Mouse (Mus musculus): ENCODE measurements at regions not wholly inside any gene's neighbourhood (a gene's known extent, or its start where the extent isn't known, plus 50 kb on each side); places are given as distances from the start of the nearest gene placed in this dataset.

- Histone ChIP-seq H3K9me3 (ENCODE audit: control insufficient read depth, low read length) (no peaks in the 10 kb centered on the region; the same call in 1 of the 2 replicates), H3K4me3 (replicated peaks; ENCODE audit: low read depth, low read length) (no peak overlapping the region), H3K27me3 (ENCODE audit: control insufficient read depth, insufficient read depth, low read length) (0 out of 2 replicates have a peak, but pooled peaks cover under 1% of the 10 kb centered on the region), H3K27ac (replicated peaks; ENCODE audit: low read depth, low read length) (no peak overlapping the region), H3K4me1 (ENCODE audit: control insufficient read depth, insufficient read depth, low read length) (peaks cover 16% of the 10 kb centered on the region), H3K9ac (replicated peaks; ENCODE audit: low read length) (no peak overlapping the region), H3K36me3 (ENCODE audit: control insufficient read depth, insufficient read depth, low read length) (no peaks in the 10 kb centered on the region), H3K4me2 (ENCODE audit: low read length) (no peak overlapping the region)
- DNase-seq = no peak
- ATAC-seq (ENCODE audit: low FRiP score, low TSS enrichment) = no peak
- WGBS = 85% methylated on average over 7 of the region's 7 CpGs
Observed at GRCm38 (mm10) chr9:47372296-47372695, 157.7 kb upstream of the Cadm1 start.

DNA sequence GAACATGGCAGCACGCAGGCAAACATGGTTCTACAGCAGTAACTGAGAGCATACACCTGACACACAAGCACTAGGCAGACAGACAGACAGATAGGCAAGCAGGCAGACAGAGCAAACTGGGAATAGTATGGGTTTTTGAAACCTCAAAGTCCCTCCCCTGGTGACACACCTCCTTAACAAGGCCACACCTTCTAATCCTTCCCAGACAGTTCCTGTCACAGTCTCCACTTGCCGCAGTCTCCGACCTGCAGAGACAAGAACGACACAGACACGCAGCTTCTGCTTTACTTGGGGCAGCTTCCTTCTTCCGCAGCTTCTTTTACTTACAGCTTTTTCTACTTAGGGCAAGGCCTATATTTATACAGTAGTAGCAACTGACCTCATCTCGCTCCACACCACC lies 155.9 kb upstream of the Cadm1 start:
- ATAC-seq (ENCODE audit: low FRiP score, low TSS enrichment) (no peak), DNase-seq (no peak)
- no peaks in the 10 kb centered on the region; the same call in 1 of the 2 replicates for H3K9me3 ChIP-seq (ENCODE audit: control insufficient read depth, low read length)
- H3K4me1 ChIP-seq (ENCODE audit: control insufficient read depth, insufficient read depth, low read length) = no peaks in the 10 kb centered on the region
- no peak overlapping the region for H3K27ac ChIP-seq (replicated peaks; ENCODE audit: low read depth, low read length)
- H3K4me3 ChIP-seq (replicated peaks; ENCODE audit: low read depth, low read length) = no peak overlapping the region
- H3K4me2 ChIP-seq (ENCODE audit: low read length) = no peak overlapping the region
- H3K36me3 ChIP-seq (ENCODE audit: control insufficient read depth, insufficient read depth, low read length) = no peaks in the 10 kb centered on the region
- H3K27me3 ChIP-seq (ENCODE audit: control insufficient read depth, insufficient read depth, low read length) = no peaks in the 10 kb centered on the region
- no peak overlapping the region for H3K9ac ChIP-seq (replicated peaks; ENCODE audit: low read length)
- WGBS = 97% methylated on average over 7 of the region's 7 CpGs

DNA sequence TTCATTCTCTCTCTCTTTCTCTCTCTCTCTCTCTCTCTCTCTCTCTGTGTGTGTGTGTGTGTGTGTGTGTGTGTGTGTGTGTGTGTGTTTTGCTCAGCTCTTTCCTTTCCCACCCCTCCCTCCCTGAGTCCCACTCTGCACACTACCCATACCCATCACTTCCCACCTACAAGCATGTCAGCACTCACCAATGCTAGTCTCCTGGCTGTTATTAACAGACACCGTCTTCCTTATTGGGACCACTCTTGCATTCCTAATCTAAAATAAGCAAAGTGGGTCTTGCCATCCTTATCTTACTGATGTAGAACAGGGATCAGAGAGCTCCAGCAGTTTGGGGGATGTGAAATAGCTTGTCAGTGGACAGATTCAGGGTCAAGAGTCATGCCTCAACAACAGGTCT lies 153.3 kb upstream of the Cadm1 start:
- no peaks in the 10 kb centered on the region for H3K4me1 ChIP-seq (ENCODE audit: control insufficient read depth, insufficient read depth, low read length)
- H3K27ac ChIP-seq (replicated peaks; ENCODE audit: low read depth, low read length) = no peak overlapping the region
- H3K4me3 ChIP-seq (replicated peaks; ENCODE audit: low read depth, low read length) = no peak overlapping the region
- H3K9me3 ChIP-seq (ENCODE audit: control insufficient read depth, low read length) = no peaks in the 10 kb centered on the region; the same call in 1 of the 2 replicates
- DNase-seq = no peak
- H3K4me2 ChIP-seq (ENCODE audit: low read length) = no peak overlapping the region
- no peaks in the 10 kb centered on the region for H3K27me3 ChIP-seq (ENCODE audit: control insufficient read depth, insufficient read depth, low read length)
- ATAC-seq (ENCODE audit: low FRiP score, low TSS enrichment) = no peak
- WGBS = 90% methylated on average over 1 of the region's 1 CpGs
- no peak overlapping the region for H3K9ac ChIP-seq (replicated peaks; ENCODE audit: low read length)
- H3K36me3 ChIP-seq (ENCODE audit: control insufficient read depth, insufficient read depth, low read length) = no peaks in the 10 kb centered on the region

DNA sequence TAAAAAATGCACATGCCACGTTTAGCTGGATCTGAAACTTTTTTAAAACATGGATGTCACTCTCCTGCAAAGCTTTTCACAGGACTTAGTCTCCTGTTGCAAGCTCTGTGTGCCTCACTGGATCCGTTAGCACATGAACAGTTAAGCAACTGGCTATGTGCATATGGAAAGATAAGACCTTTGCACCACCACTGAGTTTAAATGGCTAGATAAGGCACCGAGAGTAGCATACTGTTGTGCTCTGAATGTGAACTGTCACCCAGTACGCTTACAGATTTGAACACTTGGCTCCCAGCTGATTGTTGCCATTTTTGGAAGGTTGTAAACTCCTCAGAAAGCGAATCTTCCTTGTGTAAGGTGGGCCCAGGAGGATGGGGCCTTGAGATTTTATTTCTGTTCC lies 151.4 kb upstream of the Cadm1 start:
- no peak for ATAC-seq (ENCODE audit: low FRiP score, low TSS enrichment)
- WGBS = 84% methylated on average over 5 of the region's 5 CpGs
- H3K27ac ChIP-seq (replicated peaks; ENCODE audit: low read depth, low read length) = no peak overlapping the region
- no peak for DNase-seq
- no peak overlapping the region for H3K9ac ChIP-seq (replicated peaks; ENCODE audit: low read length)
- no peaks in the 10 kb centered on the region for H3K27me3 ChIP-seq (ENCODE audit: control insufficient read depth, insufficient read depth, low read length)
- H3K4me1 ChIP-seq (ENCODE audit: control insufficient read depth, insufficient read depth, low read length) = no peaks in the 10 kb centered on the region
- no peaks in the 10 kb centered on the region for H3K36me3 ChIP-seq (ENCODE audit: control insufficient read depth, insufficient read depth, low read length)
- no peak overlapping the region for H3K4me2 ChIP-seq (ENCODE audit: low read length)
- no peak overlapping the region for H3K4me3 ChIP-seq (replicated peaks; ENCODE audit: low read depth, low read length)
- no peaks in the 10 kb centered on the region; the same call in 1 of the 2 replicates for H3K9me3 ChIP-seq (ENCODE audit: control insufficient read depth, low read length)

- Histone ChIP-seq H3K9me3 (ENCODE audit: control insufficient read depth, low read length) (no peaks in the 10 kb centered on the region), H3K4me3 (replicated peaks; ENCODE audit: low read depth, low read length) (no peak overlapping the region), H3K27me3 (ENCODE audit: control insufficient read depth, insufficient read depth, low read length) (no peaks in the 10 kb centered on the region), H3K9ac (replicated peaks; ENCODE audit: low read length) (no peak overlapping the region), H3K36me3 (ENCODE audit: control insufficient read depth, insufficient read depth, low read length) (no peaks in the 10 kb centered on the region), H3K27ac (replicated peaks; ENCODE audit: low read depth, low read length) (no peak overlapping the region), H3K4me1 (ENCODE audit: control insufficient read depth, insufficient read depth, low read length) (no peaks in the 10 kb centered on the region), H3K4me2 (ENCODE audit: low read length) (no peak overlapping the region)
- WGBS = 83% methylated on average over 7 of the region's 7 CpGs
- ATAC-seq (ENCODE audit: low FRiP score, low TSS enrichment) (no peak), DNase-seq (no peak)
Observed at GRCm38 (mm10) chr9:47380361-47380760, 149.6 kb upstream of the Cadm1 start.

DNA sequence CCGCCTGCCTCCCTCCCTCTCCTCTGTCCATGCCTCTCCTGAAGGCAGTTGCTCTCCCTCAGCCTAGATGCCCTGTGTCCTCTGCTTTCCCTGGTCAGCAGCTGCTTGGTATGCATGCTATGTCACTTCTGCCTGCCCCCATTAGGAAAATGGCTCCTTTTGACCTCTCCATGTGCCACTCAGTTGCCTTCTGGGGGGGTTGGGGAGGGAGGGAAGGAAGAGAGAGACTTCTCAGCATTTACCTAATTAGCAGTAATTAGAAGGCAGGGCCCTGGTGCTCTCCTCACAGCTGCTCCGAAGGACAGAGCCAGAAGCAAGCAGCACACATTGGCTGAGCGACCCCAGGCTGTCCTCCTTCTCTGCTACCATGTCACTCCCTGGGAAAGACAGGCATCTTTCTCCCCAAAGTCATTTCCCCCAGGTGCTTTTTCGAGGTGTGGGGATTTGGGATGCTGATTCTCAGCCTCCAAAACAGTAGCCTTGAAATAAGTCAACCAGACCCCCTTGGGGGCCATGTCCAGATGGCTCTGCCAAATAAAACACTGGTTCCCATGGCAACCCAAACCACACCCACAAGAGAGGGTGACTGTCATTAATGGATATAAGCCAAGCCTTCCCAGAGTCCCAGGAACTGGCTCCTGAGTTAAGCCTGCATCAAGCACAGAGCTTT lies 145.7 kb upstream of the Cadm1 start:
- H3K9ac ChIP-seq (replicated peaks; ENCODE audit: low read length) = no peak overlapping the region
- H3K4me1 ChIP-seq (ENCODE audit: control insufficient read depth, insufficient read depth, low read length) = peaks cover 13% of the 10 kb centered on the region
- no peak for ATAC-seq (ENCODE audit: low FRiP score, low TSS enrichment)
- H3K4me3 ChIP-seq (replicated peaks; ENCODE audit: low read depth, low read length) = no peak overlapping the region
- 35% methylated on average over 4 of the region's 4 CpGs for WGBS
- no peaks in the 10 kb centered on the region for H3K36me3 ChIP-seq (ENCODE audit: control insufficient read depth, insufficient read depth, low read length)
- H3K4me2 ChIP-seq (ENCODE audit: low read length) = no peak overlapping the region
- H3K27ac ChIP-seq (replicated peaks; ENCODE audit: low read depth, low read length) = no peak overlapping the region
- no peaks in the 10 kb centered on the region for H3K9me3 ChIP-seq (ENCODE audit: control insufficient read depth, low read length)
- H3K27me3 ChIP-seq (ENCODE audit: control insufficient read depth, insufficient read depth, low read length) = no peaks in the 10 kb centered on the region
- peak; percentile 55 for DNase-seq

GRCm38 (mm10) chr9:47386646-47387045 lies 143.3 kb upstream of the Cadm1 start:
- Histone ChIP-seq H3K4me2 (ENCODE audit: low read length) (no peak overlapping the region), H3K9ac (replicated peaks; ENCODE audit: low read length) (no peak overlapping the region), H3K27ac (replicated peaks; ENCODE audit: low read depth, low read length) (no peak overlapping the region), H3K9me3 (ENCODE audit: control insufficient read depth, low read length) (no peaks in the 10 kb centered on the region), H3K27me3 (ENCODE audit: control insufficient read depth, insufficient read depth, low read length) (no peaks in the 10 kb centered on the region), H3K4me1 (ENCODE audit: control insufficient read depth, insufficient read depth, low read length) (peaks cover 13% of the 10 kb centered on the region), H3K4me3 (replicated peaks; ENCODE audit: low read depth, low read length) (no peak overlapping the region), H3K36me3 (ENCODE audit: control insufficient read depth, insufficient read depth, low read length) (no peaks in the 10 kb centered on the region)
- 73% methylated on average over 11 of the region's 11 CpGs for WGBS
- no peak for DNase-seq
- no peak for ATAC-seq (ENCODE audit: low FRiP score, low TSS enrichment)

DNA sequence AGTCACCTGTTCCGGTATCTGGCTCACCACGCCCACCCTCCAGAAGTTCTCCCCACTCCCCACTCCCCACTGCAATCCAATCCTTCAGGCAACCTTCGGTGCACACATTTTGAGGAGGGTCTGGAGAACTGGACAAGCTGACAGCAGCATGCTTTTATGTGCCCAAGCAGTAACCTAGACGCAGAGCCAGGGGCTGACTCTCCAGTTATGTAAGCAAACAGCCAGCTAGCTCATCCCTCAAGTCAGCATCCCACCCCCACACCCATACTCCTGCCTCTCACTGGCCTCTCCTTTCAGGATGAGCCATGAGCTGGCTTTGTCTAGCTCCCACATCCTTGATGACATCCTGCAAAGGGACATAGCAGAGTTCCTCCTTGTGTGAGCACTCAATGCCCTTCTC lies 142.8 kb upstream of the Cadm1 start:
- 71% methylated on average over 4 of the region's 4 CpGs for WGBS
- Histone ChIP-seq H3K36me3 (ENCODE audit: control insufficient read depth, insufficient read depth, low read length) (no peaks in the 10 kb centered on the region), H3K27me3 (ENCODE audit: control insufficient read depth, insufficient read depth, low read length) (no peaks in the 10 kb centered on the region), H3K4me2 (ENCODE audit: low read length) (no peak overlapping the region), H3K4me3 (replicated peaks; ENCODE audit: low read depth, low read length) (no peak overlapping the region), H3K27ac (replicated peaks; ENCODE audit: low read depth, low read length) (no peak overlapping the region; the same call in 1 of the 2 replicates), H3K9ac (replicated peaks; ENCODE audit: low read length) (no peak overlapping the region), H3K9me3 (ENCODE audit: control insufficient read depth, low read length) (no peaks in the 10 kb centered on the region), H3K4me1 (ENCODE audit: control insufficient read depth, insufficient read depth, low read length) (peaks cover 13% of the 10 kb centered on the region)
- DNase-seq (no peak), ATAC-seq (ENCODE audit: low FRiP score, low TSS enrichment) (no peak)

DNA sequence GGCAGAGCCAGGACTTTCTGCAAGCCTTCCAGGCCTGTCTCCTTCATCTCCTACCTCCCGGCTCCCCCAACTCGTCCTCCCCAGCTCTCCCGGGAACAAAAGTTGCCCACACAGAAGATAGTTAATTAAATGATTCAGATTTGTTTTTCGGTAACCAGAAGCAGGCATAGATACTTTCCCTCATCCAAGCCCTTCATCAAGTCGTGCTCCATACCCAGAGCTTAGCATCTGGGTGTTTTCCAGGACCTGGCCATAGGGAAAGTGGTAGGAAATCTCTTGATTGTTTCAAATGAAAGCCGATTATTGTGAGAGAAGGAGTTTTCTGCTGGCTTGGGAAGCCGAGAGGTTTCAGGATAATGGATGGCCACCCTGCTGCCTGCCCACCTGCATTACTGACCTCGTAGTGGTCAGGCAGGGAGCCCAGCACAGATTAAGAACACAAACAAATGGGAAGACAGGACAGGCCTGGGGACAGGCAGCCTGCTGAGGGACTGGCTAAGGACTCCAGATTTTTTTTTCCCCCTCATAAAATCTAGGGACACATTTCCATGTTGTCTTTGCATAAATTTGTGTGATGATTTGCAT lies 142.2 kb upstream of the Cadm1 start:
- Histone ChIP-seq H3K36me3 (ENCODE audit: control insufficient read depth, insufficient read depth, low read length) (no peaks in the 10 kb centered on the region), H3K4me2 (ENCODE audit: low read length) (no peak overlapping the region), H3K4me3 (replicated peaks; ENCODE audit: low read depth, low read length) (no peak overlapping the region), H3K9me3 (ENCODE audit: control insufficient read depth, low read length) (no peaks in the 10 kb centered on the region), H3K9ac (replicated peaks; ENCODE audit: low read length) (no peak overlapping the region), H3K27ac (replicated peaks; ENCODE audit: low read depth, low read length) (no peak overlapping the region; the same call in 1 of the 2 replicates), H3K27me3 (ENCODE audit: control insufficient read depth, insufficient read depth, low read length) (no peaks in the 10 kb centered on the region), H3K4me1 (ENCODE audit: control insufficient read depth, insufficient read depth, low read length) (peaks cover 13% of the 10 kb centered on the region)
- no peak for ATAC-seq (ENCODE audit: low FRiP score, low TSS enrichment)
- DNase-seq = no peak
- 32% methylated on average over 8 of the region's 8 CpGs for WGBS
